Mouse (Mus musculus): ENCODE data around the gene Tmeff1.

GRCm38 (mm10) chr4:48680214-48680613 lies 95.2 kb downstream of the Tmeff1 start:
- no peak for TF ChIP-seq POLR2A (IDR thresholded peaks at IDR 0.05; ENCODE audit: low read depth, low read length)
- TF ChIP-seq CTCF (IDR thresholded peaks at IDR 0.05; ENCODE audit: extremely low read depth, insufficient read depth, insufficient read length, insufficient replicate concordance), result no peak
